Mouse (Mus musculus): ENCODE results near the gene Bsnd.

DNA sequence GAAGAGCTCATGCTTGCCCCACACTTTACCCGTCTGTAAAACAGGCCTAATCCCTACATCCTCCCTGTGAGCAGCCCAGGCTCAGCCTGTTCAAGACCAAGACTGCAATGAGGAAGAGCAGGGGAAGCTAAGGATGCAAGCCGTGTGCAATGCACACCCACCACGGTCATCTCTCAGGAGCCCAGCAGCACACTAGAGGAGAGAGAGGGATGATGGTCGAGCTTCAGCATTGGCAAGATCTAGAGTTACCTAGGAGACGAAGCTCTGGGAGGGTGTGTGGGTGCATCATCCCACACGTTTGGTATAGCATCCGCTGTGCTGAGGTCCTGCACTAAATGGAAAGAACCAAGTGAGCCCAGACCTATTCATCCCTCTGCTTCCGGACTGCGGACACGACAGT, 8.0 kb upstream of the Bsnd start:
- TF ChIP-seq CTCF (IDR thresholded peaks at IDR 0.05; ENCODE audit: borderline replicate concordance, insufficient read depth, low read length) (no peak), POLR2A (IDR thresholded peaks at IDR 0.05; ENCODE audit: low read depth, low read length) (no peak)

Data from embryonic fibroblast, embryonic 13.5 days (primary cell).